Mouse (Mus musculus) heart, embryonic 10.5 days (tissue): ENCODE measurements around the gene Prkg2. TPM values are rescaled to one million over a fixed set of nuclear protein-coding genes. Genes with fewer than 3 reads are reported as not detected.

Experiments
- DNase-seq: peaks from one replicate; pipeline ENCODE4 v3.0.0-alpha.2; 2017; ENCODE audit warnings: low spot score
- H3K27ac ChIP-seq: fragments of 300-500 bp; sonication (generic); 2 replicates; pipeline ENCODE4 v1.5.1; 2016; ENCODE audit warnings: mild to moderate bottlenecking
- H3K27me3 ChIP-seq: fragments of 300-500 bp; sonication (generic); 2 replicates; pipeline ENCODE4 v1.6.1; 2016; ENCODE audit warnings: mild to moderate bottlenecking; ENCODE audit not compliant: poor library complexity, insufficient read depth, severe bottlenecking
- H3K36me3 ChIP-seq: fragments of 300-500 bp; sonication (generic); 2 replicates; pipeline ENCODE4 v1.6.1; 2016; ENCODE audit warnings: mild to moderate bottlenecking, moderate library complexity
- H3K4me1 ChIP-seq: fragments of 300-500 bp; sonication (generic); 2 replicates; pipeline ENCODE4 v1.6.1; 2016; ENCODE audit warnings: mild to moderate bottlenecking
- H3K4me3 ChIP-seq: fragments of 300-500 bp; sonication (generic); 2 replicates; pipeline ENCODE4 v1.5.1; 2016; ENCODE audit warnings: mild to moderate bottlenecking, moderate library complexity
- H3K9me3 ChIP-seq: fragments of 300-500 bp; sonication (generic); 2 replicates; pipeline ENCODE4 v1.6.1; 2016; ENCODE audit warnings: mild to moderate bottlenecking, moderate library complexity
- whole genome bisulfite sequencing: fragments of 180-500 bp; shearing (Covaris S2); methylation state at CpG from one replicate; pipeline ENCODE4 v1.1.7; 2016; 5-methylcytosine and 5-hydroxymethylcytosine counted together
- polyA plus RNA-seq: library from polyadenylated mRNA; unstranded; fragments of >200 nt; fragmentation: Nextera tagmentation; extraction: Ambion mirVana; gene quantifications from 2 replicates; pipeline ENCODE4 v1.2.1, GENCODE M21; 2016

Gene Prkg2
- polyA plus RNA-seq, 1 experiment from 2014 or later = 0.83 TPM

- 80% methylated on average over 4 of the region's 4 CpGs for WGBS
- H3K4me1 ChIP-seq = no peaks in the 10 kb centered on the region
Measured at GRCm38 (mm10) chr5:98998104-98998503, 39.0 kb downstream of the Prkg2 start.

GRCm38 (mm10) chr5:98995767-98996166 lies 41.4 kb downstream of the Prkg2 start:
- DNase-seq = no peak
- Histone ChIP-seq H3K27me3 (no peaks in the 10 kb centered on the region), H3K36me3 (no peaks in the 10 kb centered on the region), H3K9me3 (no peaks in the 10 kb centered on the region), H3K4me3 (no peak overlapping the region), H3K27ac (no peak overlapping the region), H3K4me1 (no peaks in the 10 kb centered on the region)
- 76% methylated on average over 4 of the region's 4 CpGs for WGBS

More at GRCm38 (mm10) chr5:98998104-98998503, 39.0 kb downstream of the Prkg2 start:
- DNase-seq = no peak
- no peak overlapping the region for H3K4me3 ChIP-seq
- no peak overlapping the region for H3K27ac ChIP-seq
- no peaks in the 10 kb centered on the region for H3K36me3 ChIP-seq
- H3K9me3 ChIP-seq = no peaks in the 10 kb centered on the region
- no peaks in the 10 kb centered on the region for H3K27me3 ChIP-seq

DNA sequence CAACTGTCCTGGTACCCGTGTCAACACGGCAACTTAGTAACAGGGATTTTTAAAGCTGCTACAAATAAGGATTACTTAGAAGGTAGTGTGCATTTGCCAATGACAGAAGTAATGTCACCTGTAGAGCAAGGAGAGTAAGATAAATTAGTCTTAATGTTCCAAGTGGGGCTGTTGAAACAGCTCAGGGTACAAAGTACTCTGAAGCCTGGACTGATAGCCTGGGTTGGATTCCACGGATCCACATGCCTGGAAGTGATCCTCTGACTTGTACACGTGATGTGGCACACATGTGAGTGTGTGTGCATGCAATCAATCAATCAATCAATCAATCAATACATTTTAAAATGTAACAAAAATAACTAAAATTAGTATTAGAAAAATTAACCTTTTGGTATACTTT lies 45.6 kb downstream of the Prkg2 start:
- Histone ChIP-seq H3K27ac (no peak overlapping the region), H3K27me3 (no peaks in the 10 kb centered on the region), H3K36me3 (no peaks in the 10 kb centered on the region), H3K4me3 (no peak overlapping the region), H3K4me1 (no peaks in the 10 kb centered on the region), H3K9me3 (no peaks in the 10 kb centered on the region)
- DNase-seq = no peak
- WGBS = 82% methylated on average over 4 of the region's 4 CpGs

DNA sequence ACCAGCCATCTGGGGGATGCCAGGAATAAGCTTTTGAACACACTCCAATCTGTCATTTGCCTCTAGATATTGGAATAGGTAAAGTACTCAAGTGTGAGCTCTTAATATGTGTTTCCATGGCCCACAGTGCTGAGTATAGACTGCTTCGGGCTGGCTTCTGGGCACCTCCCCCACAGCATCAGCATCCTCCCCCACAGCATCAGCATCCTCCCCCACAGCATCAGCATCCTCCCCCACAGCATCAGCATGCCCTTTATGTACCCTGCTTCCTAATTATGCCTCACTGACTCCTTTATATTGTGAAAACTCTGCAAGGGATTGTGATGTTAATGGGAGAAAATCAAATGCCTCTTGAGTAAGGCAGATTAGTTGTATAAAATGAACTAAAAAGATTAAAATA lies 49.5 kb downstream of the Prkg2 start:
- Histone ChIP-seq H3K36me3 (no peaks in the 10 kb centered on the region), H3K4me1 (0 out of 2 replicates have a peak, but pooled peaks cover 4% of the 10 kb centered on the region), H3K27me3 (no peaks in the 10 kb centered on the region), H3K4me3 (no peak overlapping the region), H3K27ac (no peak overlapping the region), H3K9me3 (no peaks in the 10 kb centered on the region)
- DNase-seq = no peak
- 63% methylated on average over 1 of the region's 1 CpGs for WGBS

DNA sequence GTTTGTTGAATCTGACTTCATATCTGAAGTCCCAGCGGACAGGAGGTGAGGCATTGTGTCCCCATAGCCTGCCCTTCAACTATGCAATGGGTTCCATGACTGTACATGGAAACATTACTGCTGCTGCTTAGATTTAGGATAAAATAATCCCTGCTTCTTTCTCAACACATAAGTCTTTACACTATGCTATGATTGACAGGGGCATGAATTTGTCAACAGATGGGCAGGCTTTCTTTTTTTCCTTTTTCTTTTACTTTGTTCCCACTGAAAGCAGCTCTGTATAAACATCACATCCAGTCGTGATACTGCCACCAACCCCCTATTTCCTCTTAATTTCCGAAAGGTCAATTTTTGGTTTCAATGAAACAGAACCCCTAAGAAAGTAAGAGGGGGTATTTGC lies 50.0 kb downstream of the Prkg2 start:
- DNase-seq = no peak
- 0 out of 2 replicates have a peak, but pooled peaks cover 4% of the 10 kb centered on the region for H3K4me1 ChIP-seq
- H3K27me3 ChIP-seq = no peaks in the 10 kb centered on the region
- H3K36me3 ChIP-seq = no peaks in the 10 kb centered on the region
- WGBS = 72% methylated on average over 3 of the region's 3 CpGs
- H3K27ac ChIP-seq = no peak overlapping the region
- no peaks in the 10 kb centered on the region for H3K9me3 ChIP-seq
- H3K4me3 ChIP-seq = no peak overlapping the region

- H3K9me3 ChIP-seq = no peaks in the 10 kb centered on the region
- DNase-seq = no peak
- WGBS = 40% methylated on average over 4 of the region's 4 CpGs
- 0 out of 2 replicates have a peak, but pooled peaks cover 4% of the 10 kb centered on the region for H3K4me1 ChIP-seq
- no peaks in the 10 kb centered on the region for H3K27me3 ChIP-seq
- H3K4me3 ChIP-seq = no peak overlapping the region
- H3K36me3 ChIP-seq = no peaks in the 10 kb centered on the region
- no peak overlapping the region for H3K27ac ChIP-seq
Measured at GRCm38 (mm10) chr5:98986459-98986858, 50.7 kb downstream of the Prkg2 start.

DNA sequence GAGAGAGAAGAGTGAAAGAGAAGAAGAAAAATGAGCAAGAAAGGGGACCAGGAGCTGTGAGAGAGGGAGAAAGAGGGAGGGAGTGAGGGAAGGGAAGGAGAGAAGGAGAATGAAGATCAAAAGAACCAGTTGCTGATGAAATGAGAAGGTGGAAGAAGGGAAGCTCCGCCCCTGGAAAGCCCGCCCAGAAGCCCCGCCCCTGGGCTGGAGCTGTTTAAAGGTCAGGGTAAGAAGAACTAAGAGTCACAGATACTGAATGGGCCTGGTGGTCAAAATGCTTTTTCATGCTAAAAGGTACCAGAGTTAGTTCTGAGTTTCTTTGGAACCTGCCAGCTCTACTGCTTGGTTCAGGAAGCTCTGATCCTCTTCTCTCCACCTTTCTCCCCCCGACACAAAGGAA lies 51.1 kb downstream of the Prkg2 start:
- H3K9me3 ChIP-seq = no peaks in the 10 kb centered on the region
- H3K36me3 ChIP-seq = no peaks in the 10 kb centered on the region
- no peak for DNase-seq
- H3K4me3 ChIP-seq = no peak overlapping the region
- H3K27ac ChIP-seq = no peak overlapping the region
- H3K4me1 ChIP-seq = 0 out of 2 replicates have a peak, but pooled peaks cover 4% of the 10 kb centered on the region
- H3K27me3 ChIP-seq = no peaks in the 10 kb centered on the region
- WGBS = 30% methylated on average over 4 of the region's 4 CpGs

DNA sequence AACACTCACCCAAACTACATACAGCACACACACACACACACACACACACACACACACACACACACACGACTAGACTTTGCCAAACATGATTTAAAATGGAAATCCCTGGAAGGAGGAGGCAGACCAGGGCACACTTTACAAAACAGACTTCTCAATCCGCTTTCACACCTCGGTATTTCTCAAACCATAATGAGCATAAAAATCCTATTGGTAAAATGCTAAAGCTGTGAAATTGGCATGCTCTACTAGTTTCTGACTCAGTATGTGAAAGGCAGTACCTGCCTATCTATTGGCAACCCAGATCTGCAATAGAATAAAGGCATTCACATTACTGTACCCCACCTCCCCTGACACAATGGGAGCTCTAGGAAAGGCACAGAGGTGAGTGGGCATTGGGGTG lies 52.1 kb downstream of the Prkg2 start:
- Histone ChIP-seq H3K4me1 (0 out of 2 replicates have a peak, but pooled peaks cover 4% of the 10 kb centered on the region), H3K4me3 (no peak overlapping the region)
- 80% methylated on average over 3 of the region's 3 CpGs for WGBS

DNA sequence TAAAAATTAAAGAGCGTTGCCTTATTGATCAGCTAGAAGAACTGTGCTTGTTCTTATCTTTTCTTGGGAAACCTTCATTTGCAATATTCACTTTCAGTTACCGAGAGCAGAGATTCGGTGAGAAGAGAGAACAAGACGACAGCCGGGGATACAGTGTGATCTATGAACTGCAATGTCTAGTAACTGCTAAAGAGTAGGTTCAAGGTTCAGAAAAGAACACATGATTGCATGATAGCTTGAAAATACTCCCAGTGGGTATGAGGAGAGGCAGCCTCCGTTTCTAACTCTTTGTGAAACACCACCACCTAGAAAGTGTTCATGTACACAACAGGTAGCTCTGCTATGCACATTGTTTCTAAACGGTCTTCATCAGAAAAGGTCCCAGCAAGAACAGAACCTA lies 55.8 kb downstream of the Prkg2 start:
- H3K9me3 ChIP-seq = no peaks in the 10 kb centered on the region
- 0 out of 2 replicates have a peak, but pooled peaks cover 4% of the 10 kb centered on the region for H3K4me1 ChIP-seq
- no peaks in the 10 kb centered on the region for H3K36me3 ChIP-seq
- H3K27me3 ChIP-seq = no peaks in the 10 kb centered on the region
- 82% methylated on average over 7 of the region's 7 CpGs for WGBS
- H3K4me3 ChIP-seq = no peak overlapping the region
- no peak overlapping the region for H3K27ac ChIP-seq
- no peak for DNase-seq

More for the DNA sequence above, 52.1 kb downstream of the Prkg2 start:
- Histone ChIP-seq H3K36me3 (no peaks in the 10 kb centered on the region), H3K27ac (no peak overlapping the region), H3K27me3 (no peaks in the 10 kb centered on the region), H3K9me3 (no peaks in the 10 kb centered on the region)
- DNase-seq = no peak

GRCm38 (mm10) chr5:98978316-98978715 lies 58.8 kb downstream of the Prkg2 start:
- H3K27me3 ChIP-seq = no peaks in the 10 kb centered on the region
- no peaks in the 10 kb centered on the region for H3K36me3 ChIP-seq
- no peak overlapping the region for H3K4me3 ChIP-seq
- no peak overlapping the region for H3K27ac ChIP-seq
- 76% methylated on average over 6 of the region's 6 CpGs for WGBS
- H3K9me3 ChIP-seq = no peaks in the 10 kb centered on the region
- H3K4me1 ChIP-seq = no peaks in the 10 kb centered on the region
- DNase-seq = no peak

DNA sequence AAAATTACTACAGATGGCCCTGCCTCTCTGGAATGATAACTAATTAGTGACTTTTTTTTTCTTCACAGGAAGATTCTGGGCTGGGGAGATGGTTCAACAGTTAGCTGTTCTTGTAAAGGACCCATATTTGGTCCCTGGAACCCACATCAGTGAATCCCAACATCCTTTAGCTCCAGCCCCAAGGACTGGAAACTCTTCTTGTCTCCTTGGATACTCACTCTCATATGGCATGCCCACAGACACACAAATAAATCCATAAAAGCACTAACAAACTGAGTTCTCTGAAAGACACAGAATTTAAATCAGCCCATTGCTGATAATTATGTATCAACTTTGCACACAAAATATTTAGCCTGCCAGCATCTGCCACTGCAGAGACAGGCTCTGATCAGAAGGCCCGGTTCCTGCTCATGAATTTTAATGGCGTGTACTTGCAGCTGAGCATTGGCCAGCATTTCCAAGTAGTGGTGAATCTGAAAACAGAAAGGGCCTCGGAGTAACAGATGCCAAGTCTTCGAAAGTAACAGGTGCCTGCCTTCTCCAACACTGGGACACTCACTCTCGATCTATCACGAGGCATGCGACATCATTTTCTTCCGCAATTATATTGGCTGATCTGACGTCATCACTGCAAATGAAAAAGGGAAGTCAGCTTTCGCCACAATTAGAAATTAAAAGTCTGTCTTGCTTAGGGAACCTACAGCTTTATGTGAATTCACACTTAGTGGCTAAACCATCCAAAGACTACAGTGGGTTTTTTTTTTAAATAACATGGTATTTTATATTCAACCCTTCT lies 61.1 kb downstream of the Prkg2 start:
- Histone ChIP-seq H3K9me3 (no peaks in the 10 kb centered on the region), H3K27ac (no peak overlapping the region), H3K4me1 (no peaks in the 10 kb centered on the region), H3K4me3 (no peak overlapping the region), H3K27me3 (no peaks in the 10 kb centered on the region), H3K36me3 (no peaks in the 10 kb centered on the region)
- DNase-seq = no peak
- WGBS = 85% methylated on average over 10 of the region's 10 CpGs

- WGBS = 60% methylated on average over 9 of the region's 9 CpGs
- no peak overlapping the region for H3K27ac ChIP-seq
- no peaks in the 10 kb centered on the region for H3K27me3 ChIP-seq
- H3K36me3 ChIP-seq = no peaks in the 10 kb centered on the region
- 0 out of 2 replicates have a peak, but pooled peaks cover 7% of the 10 kb centered on the region for H3K4me1 ChIP-seq
- H3K4me3 ChIP-seq = no peak overlapping the region
- DNase-seq = no peak
- H3K9me3 ChIP-seq = no peaks in the 10 kb centered on the region
Measured at GRCm38 (mm10) chr5:98966679-98967078, 70.5 kb downstream of the Prkg2 start.

- Histone ChIP-seq H3K27me3 (no peaks in the 10 kb centered on the region), H3K9me3 (no peaks in the 10 kb centered on the region), H3K36me3 (no peaks in the 10 kb centered on the region), H3K27ac (no peak overlapping the region), H3K4me1 (0 out of 2 replicates have a peak, but pooled peaks cover 7% of the 10 kb centered on the region), H3K4me3 (no peak overlapping the region)
- DNase-seq = no peak
- 71% methylated on average over 4 of the region's 4 CpGs for WGBS
Measured at GRCm38 (mm10) chr5:98965139-98965538, 72.0 kb downstream of the Prkg2 start.
